Mouse (Mus musculus): ENCODE data around the gene Cxcl17. TPM values are rescaled to one million over a fixed set of nuclear protein-coding genes. Genes with fewer than 3 reads are reported as not detected.
"Not testable (repeated sequence)": the region's sequence is repeated elsewhere in the genome, so short reads cannot be mapped to it uniquely, and the experiment has no call there.

The Cxcl17 gene
- polyA plus RNA-seq, 1 experiment from 2014 or later, result 0.47 TPM

DNA sequence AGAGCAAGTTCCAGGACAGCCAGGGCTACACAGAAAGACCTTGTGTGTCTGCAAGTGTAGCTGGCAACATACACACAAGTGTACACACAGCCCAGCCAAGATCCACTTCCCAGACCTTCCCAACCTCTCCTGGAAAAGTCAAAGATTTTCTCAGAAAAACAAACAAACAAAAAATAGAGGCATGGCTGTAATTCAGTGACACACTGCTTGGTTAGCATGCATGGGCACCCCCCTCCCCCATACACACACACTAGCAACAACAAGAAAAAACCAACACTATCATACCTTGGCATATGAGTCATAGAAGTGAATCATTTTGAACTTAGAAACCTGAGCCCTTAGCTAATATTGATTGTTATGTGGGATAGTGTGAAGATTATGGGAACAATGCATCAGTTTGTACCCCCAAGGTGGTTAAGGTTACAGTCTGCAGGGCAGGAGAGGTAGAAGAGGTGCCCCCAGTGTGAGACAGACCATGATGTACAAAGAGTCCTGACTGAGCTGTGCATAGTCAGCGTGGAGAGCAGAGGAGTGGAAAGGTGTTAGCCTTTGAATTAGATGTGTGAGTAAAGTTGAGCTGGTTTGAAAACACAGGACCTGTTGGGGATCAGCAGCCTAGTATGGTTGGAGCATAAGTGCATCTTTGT, 1.6 kb downstream of the Cxcl17 start:
- H3K4me1 ChIP-seq (replicated peaks; ENCODE audit: insufficient read depth, low read length), result no peaks in the 10 kb centered on the region
- no peaks in the 10 kb centered on the region for H3K27me3 ChIP-seq (ENCODE audit: insufficient read depth, low read length)
- 63% methylated on average over 1 of the region's 1 CpGs for WGBS
- no peak overlapping the region for H3K4me3 ChIP-seq (replicated peaks; ENCODE audit: low read depth, low read length)
- no peak overlapping the region for H3K9ac ChIP-seq (ENCODE audit: low read depth, low read length)
- TF ChIP-seq CTCF (IDR thresholded peaks at IDR 0.05; ENCODE audit: low read depth), result no peak
- no peaks in the 10 kb centered on the region for H3K36me3 ChIP-seq (ENCODE audit: insufficient read depth, low read length)
- no peak for DNase-seq (ENCODE audit: low spot score)
- H3K27ac ChIP-seq, result no peak overlapping the region
- H3K4me2 ChIP-seq (ENCODE audit: low read length), result no peak overlapping the region
- no peaks in the 10 kb centered on the region for H3K9me3 ChIP-seq (replicated peaks; ENCODE audit: low read length)
- ATAC-seq (replicated peaks; ENCODE audit: low FRiP score, low read depth), result no peak

DNA sequence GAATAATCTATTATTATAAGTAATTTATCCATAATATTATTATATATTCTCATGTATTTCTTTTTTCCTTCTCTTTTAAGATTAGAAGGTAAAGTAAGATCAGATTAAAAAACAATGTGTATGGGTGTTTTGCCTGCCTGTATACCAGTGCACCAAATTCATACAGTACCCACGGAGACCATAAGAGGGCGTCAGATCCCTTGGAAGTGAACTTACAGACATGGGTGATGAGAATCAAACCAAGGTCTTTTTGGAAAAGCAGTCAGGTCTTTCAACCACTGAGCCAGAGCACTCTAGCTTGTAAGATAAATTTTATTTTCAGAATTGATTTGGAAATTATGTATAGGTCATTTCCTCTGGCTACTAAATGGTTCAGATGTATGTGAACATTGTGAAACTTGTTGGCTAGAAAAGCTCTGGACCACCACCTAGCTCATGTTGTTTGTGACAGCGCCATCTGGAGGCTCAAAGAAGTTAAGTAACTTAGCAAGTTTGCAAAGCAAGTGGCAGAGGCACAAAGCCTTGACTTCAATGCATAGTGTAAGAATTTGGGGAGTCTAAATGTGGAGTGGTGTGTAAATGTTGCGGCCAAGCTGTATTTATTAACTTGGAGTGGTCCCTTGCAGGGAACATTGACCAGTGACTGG, 3.4 kb downstream of the Cxcl17 start:
- Histone ChIP-seq H3K4me3 (replicated peaks; ENCODE audit: low read depth, low read length) (no peak overlapping the region), H3K4me1 (replicated peaks; ENCODE audit: insufficient read depth, low read length) (no peaks in the 10 kb centered on the region), H3K36me3 (ENCODE audit: insufficient read depth, low read length) (no peaks in the 10 kb centered on the region), H3K27ac (no peak overlapping the region), H3K27me3 (ENCODE audit: insufficient read depth, low read length) (no peaks in the 10 kb centered on the region), H3K9ac (ENCODE audit: low read depth, low read length) (no peak overlapping the region), H3K4me2 (ENCODE audit: low read length) (no peak overlapping the region), H3K9me3 (replicated peaks; ENCODE audit: low read length) (no peaks in the 10 kb centered on the region)
- ATAC-seq (replicated peaks; ENCODE audit: low FRiP score, low read depth) (no peak), DNase-seq (ENCODE audit: low spot score) (peak; percentile 73)
- peak; percentile 60 for TF ChIP-seq CTCF (IDR thresholded peaks at IDR 0.05; ENCODE audit: low read depth)
- WGBS, result 50% methylated on average over 4 of the region's 4 CpGs

DNA sequence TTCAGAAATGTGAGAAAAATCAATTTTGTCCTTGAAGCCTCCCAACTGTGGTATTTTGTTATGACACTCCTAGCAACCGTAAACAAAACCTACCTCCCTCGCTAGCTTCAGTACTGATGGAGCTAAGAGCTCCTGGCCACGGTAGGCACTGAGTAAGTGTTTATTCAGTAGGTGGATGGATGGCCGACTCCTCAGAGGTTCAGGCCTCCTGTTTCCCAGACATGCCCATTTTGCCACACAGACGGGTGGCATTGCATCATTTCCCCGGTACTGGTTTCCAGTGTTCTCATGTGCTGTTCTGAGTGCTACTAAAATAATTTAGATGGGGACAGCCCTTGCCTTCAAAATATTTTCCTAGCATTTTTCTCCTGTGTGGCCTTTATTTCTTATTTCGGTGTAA, 6.2 kb downstream of the Cxcl17 start:
- no peak overlapping the region for H3K4me3 ChIP-seq (replicated peaks; ENCODE audit: low read depth, low read length)
- H3K4me1 ChIP-seq (replicated peaks; ENCODE audit: insufficient read depth, low read length), result no peaks in the 10 kb centered on the region
- DNase-seq (ENCODE audit: low spot score) (no peak), ATAC-seq (replicated peaks; ENCODE audit: low FRiP score, low read depth) (no peak)
- H3K36me3 ChIP-seq (ENCODE audit: insufficient read depth, low read length), result no peaks in the 10 kb centered on the region
- H3K9me3 ChIP-seq (replicated peaks; ENCODE audit: low read length), result no peaks in the 10 kb centered on the region
- no peak for TF ChIP-seq CTCF (IDR thresholded peaks at IDR 0.05; ENCODE audit: low read depth)
- no peak overlapping the region for H3K27ac ChIP-seq
- 85% methylated on average over 7 of the region's 7 CpGs for WGBS
- H3K27me3 ChIP-seq (ENCODE audit: insufficient read depth, low read length), result no peaks in the 10 kb centered on the region
- no peak overlapping the region for H3K4me2 ChIP-seq (ENCODE audit: low read length)
- H3K9ac ChIP-seq (ENCODE audit: low read depth, low read length), result no peak overlapping the region

DNA sequence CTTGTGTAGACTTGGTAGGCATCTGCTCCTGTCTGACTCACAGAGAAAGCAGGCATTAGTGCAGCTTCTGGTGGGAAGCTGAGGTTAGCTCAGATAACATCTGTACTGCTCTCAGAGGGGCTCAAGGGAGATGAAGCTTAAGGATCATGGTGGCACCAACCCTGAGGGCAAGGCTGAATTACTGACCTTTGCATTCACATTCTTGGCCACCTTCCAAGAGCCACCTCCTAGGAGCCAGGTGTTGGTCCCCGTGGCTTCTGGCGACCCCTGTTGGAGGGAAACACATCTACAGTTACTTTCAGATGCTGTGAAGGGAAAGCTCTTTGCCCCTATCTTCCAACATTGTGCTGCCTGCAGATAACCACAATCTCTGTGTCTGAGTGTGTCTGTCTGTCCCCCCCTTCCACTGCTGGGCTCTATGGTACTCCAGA, 10.0 kb downstream of the Cxcl17 start:
- WGBS, result 0% methylated on average over 2 of the region's 2 CpGs
- H3K36me3 ChIP-seq (ENCODE audit: insufficient read depth, low read length), result no peaks in the 10 kb centered on the region
- H3K4me3 ChIP-seq (replicated peaks; ENCODE audit: low read depth, low read length), result no peak overlapping the region
- peak; percentile 81 for TF ChIP-seq CTCF (IDR thresholded peaks at IDR 0.05; ENCODE audit: low read depth)
- no peak overlapping the region for H3K9ac ChIP-seq (ENCODE audit: low read depth, low read length)
- DNase-seq (ENCODE audit: low spot score) (peak; percentile 75), ATAC-seq (replicated peaks; ENCODE audit: low FRiP score, low read depth) (peak; percentile 72)
- H3K4me1 ChIP-seq (replicated peaks; ENCODE audit: insufficient read depth, low read length), result no peaks in the 10 kb centered on the region
- no peaks in the 10 kb centered on the region for H3K27me3 ChIP-seq (ENCODE audit: insufficient read depth, low read length)
- H3K9me3 ChIP-seq (replicated peaks; ENCODE audit: low read length), result no peaks in the 10 kb centered on the region
- 0 out of 2 replicates have a peak overlapping the region, but pooled peaks have one; percentile 13 for H3K27ac ChIP-seq
- no peak overlapping the region for H3K4me2 ChIP-seq (ENCODE audit: low read length)

DNA sequence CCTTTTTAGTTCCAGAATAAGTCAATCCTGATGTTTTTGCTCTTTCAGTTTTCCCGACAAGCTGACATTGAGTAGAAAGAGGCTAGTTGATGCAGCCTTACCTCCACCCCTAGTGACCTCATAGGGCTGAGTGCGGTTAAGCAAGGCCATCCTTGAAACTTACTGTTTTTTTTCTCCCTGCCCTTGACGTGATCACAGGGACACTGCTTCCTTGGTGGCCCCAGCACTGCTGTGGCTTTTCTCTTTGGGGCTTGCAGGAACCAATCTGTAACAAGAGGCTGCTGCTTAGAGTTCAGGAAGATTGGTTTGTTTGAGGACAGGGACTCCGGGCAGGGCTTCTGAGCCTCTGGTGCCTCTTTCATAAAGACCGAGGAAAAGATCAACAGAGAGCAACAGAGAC, 10.7 kb downstream of the Cxcl17 start:
- no peak overlapping the region for H3K4me3 ChIP-seq (replicated peaks; ENCODE audit: low read depth, low read length)
- H3K4me1 ChIP-seq (replicated peaks; ENCODE audit: insufficient read depth, low read length), result no peaks in the 10 kb centered on the region
- no peaks in the 10 kb centered on the region for H3K36me3 ChIP-seq (ENCODE audit: insufficient read depth, low read length)
- no peak for ATAC-seq (replicated peaks; ENCODE audit: low FRiP score, low read depth)
- 0 out of 2 replicates have a peak overlapping the region, but pooled peaks have one; percentile 13 for H3K27ac ChIP-seq
- no peak overlapping the region for H3K9ac ChIP-seq (ENCODE audit: low read depth, low read length)
- H3K4me2 ChIP-seq (ENCODE audit: low read length), result no peak overlapping the region
- no peak for TF ChIP-seq CTCF (IDR thresholded peaks at IDR 0.05; ENCODE audit: low read depth)
- no peaks in the 10 kb centered on the region for H3K27me3 ChIP-seq (ENCODE audit: insufficient read depth, low read length)
- H3K9me3 ChIP-seq (replicated peaks; ENCODE audit: low read length), result no peaks in the 10 kb centered on the region
- no peak for DNase-seq (ENCODE audit: low spot score)
- WGBS, result 35% methylated on average over 5 of the region's 5 CpGs

DNA sequence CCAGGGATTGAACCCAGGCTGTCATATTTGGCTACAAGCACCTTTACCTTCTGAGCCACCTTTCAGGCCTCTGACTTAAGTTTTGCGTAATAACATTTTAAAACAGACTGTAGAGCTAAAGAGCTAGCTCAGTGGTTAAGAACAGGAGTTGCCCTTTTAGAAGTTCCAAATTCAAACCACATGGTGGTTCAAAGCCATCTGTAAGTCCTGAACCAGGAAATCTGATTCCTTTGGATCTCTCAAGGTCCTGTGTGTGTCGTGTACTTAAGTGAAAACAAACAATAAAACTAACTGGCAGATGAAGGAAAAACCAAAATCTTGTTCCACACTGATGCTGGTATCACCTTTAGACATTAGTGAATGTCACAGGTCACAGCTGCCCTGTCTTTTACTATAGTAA, 11.1 kb downstream of the Cxcl17 start:
- Histone ChIP-seq H3K27ac (no peak overlapping the region), H3K9ac (ENCODE audit: low read depth, low read length) (no peak overlapping the region), H3K36me3 (ENCODE audit: insufficient read depth, low read length) (no peaks in the 10 kb centered on the region), H3K27me3 (ENCODE audit: insufficient read depth, low read length) (no peaks in the 10 kb centered on the region), H3K4me3 (replicated peaks; ENCODE audit: low read depth, low read length) (no peak overlapping the region), H3K9me3 (replicated peaks; ENCODE audit: low read length) (no peaks in the 10 kb centered on the region), H3K4me1 (replicated peaks; ENCODE audit: insufficient read depth, low read length) (0 out of 2 replicates have a peak, but pooled peaks cover 2% of the 10 kb centered on the region), H3K4me2 (ENCODE audit: low read length) (no peak overlapping the region)
- DNase-seq (ENCODE audit: low spot score), result no peak
- WGBS, result 48% methylated on average over 2 of the region's 2 CpGs
- no peak for TF ChIP-seq CTCF (IDR thresholded peaks at IDR 0.05; ENCODE audit: low read depth)
- no peak for ATAC-seq (replicated peaks; ENCODE audit: low FRiP score, low read depth)

DNA sequence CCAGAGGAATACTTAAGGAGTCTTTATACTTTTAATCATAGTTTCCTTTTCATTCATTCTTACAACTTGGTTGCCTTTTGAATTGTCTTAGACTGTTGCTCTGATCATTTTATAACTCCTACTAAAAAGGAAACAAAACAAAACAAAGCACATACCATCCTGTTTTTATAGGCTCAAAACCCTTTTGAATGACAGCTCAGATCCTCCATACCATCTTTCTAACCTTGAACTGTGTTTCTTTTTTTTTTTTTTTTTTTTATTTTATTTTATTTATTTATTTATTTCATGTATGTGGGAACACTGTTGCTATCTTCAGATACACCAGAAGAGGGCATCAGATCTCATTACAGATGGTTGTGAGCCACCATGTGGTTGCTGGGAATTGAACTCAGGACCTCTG, 13.7 kb downstream of the Cxcl17 start:
- DNase-seq (ENCODE audit: low spot score); H3K36me3 ChIP-seq (ENCODE audit: insufficient read depth, low read length); H3K27ac ChIP-seq; H3K9me3 ChIP-seq (replicated peaks; ENCODE audit: low read length); ATAC-seq (replicated peaks; ENCODE audit: low FRiP score, low read depth); H3K9ac ChIP-seq (ENCODE audit: low read depth, low read length); H3K4me2 ChIP-seq (ENCODE audit: low read length); H3K4me3 ChIP-seq (replicated peaks; ENCODE audit: low read depth, low read length); H3K27me3 ChIP-seq (ENCODE audit: insufficient read depth, low read length): not testable (repeated sequence)
- peaks cover 11% of the 10 kb centered on the region for H3K4me1 ChIP-seq (replicated peaks; ENCODE audit: insufficient read depth, low read length)

Measured in kidney, postnatal 0 days (tissue).